Mouse (Mus musculus): ENCODE results near the gene Npcd.
A peak's percentile ranks its signal among the peaks of the same experiment; 100 is the strongest.

Npcd gene

GRCm38 (mm10) chr15:79766586-79767071 is 67.4 kb downstream of the Npcd start:
- DNase-seq (ENCODE audit: low read depth): peak; percentile 30

GRCm38 (mm10) chr15:79766168-79766567 is 67.9 kb downstream of the Npcd start:
- no peak for DNase-seq (ENCODE audit: low read depth)

GRCm38 (mm10) chr15:79765361-79765760 is 68.7 kb downstream of the Npcd start:
- peak; percentile 66 for DNase-seq (ENCODE audit: low read depth)

GRCm38 (mm10) chr15:79764539-79765267 is 69.3 kb downstream of the Npcd start:
- peak; percentile 77 for DNase-seq (ENCODE audit: low read depth)

- DNase-seq (ENCODE audit: low read depth): peak; percentile 66
These were observed 70.3 kb downstream of the Npcd start for GRCm38 (mm10) chr15:79763601-79764246.

- peak; percentile 39 for DNase-seq (ENCODE audit: low read depth)
These were observed 71.0 kb downstream of the Npcd start for GRCm38 (mm10) chr15:79763001-79763400.

GRCm38 (mm10) chr15:79760956-79761355 is 73.1 kb downstream of the Npcd start:
- no peak for DNase-seq (ENCODE audit: low read depth)

GRCm38 (mm10) chr15:79757118-79757517 is 76.9 kb downstream of the Npcd start:
- DNase-seq (ENCODE audit: low read depth): no peak

- DNase-seq (ENCODE audit: low read depth): no peak
These were observed 77.9 kb downstream of the Npcd start for GRCm38 (mm10) chr15:79755977-79756625.

GRCm38 (mm10) chr15:79755176-79755575 is 78.9 kb downstream of the Npcd start:
- DNase-seq (ENCODE audit: low read depth): no peak

- DNase-seq (ENCODE audit: low read depth): no peak
These were observed 80.2 kb downstream of the Npcd start for GRCm38 (mm10) chr15:79753873-79754272.

- DNase-seq (ENCODE audit: low read depth): no peak
These were observed 80.7 kb downstream of the Npcd start for GRCm38 (mm10) chr15:79753420-79753752.

- DNase-seq (ENCODE audit: low read depth): peak; percentile 91
These were observed 81.2 kb downstream of the Npcd start for GRCm38 (mm10) chr15:79752742-79753419.

- no peak for DNase-seq (ENCODE audit: low read depth)
These were observed 82.3 kb downstream of the Npcd start for GRCm38 (mm10) chr15:79751772-79752171.

- no peak for DNase-seq (ENCODE audit: low read depth)
These were observed 83.8 kb downstream of the Npcd start for GRCm38 (mm10) chr15:79750266-79750665.

- no peak for DNase-seq (ENCODE audit: low read depth)
These were observed 84.9 kb downstream of the Npcd start for GRCm38 (mm10) chr15:79749162-79749561.

- DNase-seq (ENCODE audit: low read depth): peak; percentile 36
These were observed 86.0 kb downstream of the Npcd start for GRCm38 (mm10) chr15:79747998-79748397.

- DNase-seq (ENCODE audit: low read depth): no peak
These were observed 88.2 kb downstream of the Npcd start for GRCm38 (mm10) chr15:79745883-79746282.

- no peak for DNase-seq (ENCODE audit: low read depth)
These were observed 88.7 kb downstream of the Npcd start for GRCm38 (mm10) chr15:79745312-79745711.

- DNase-seq (ENCODE audit: low read depth): no peak
These were observed 89.3 kb downstream of the Npcd start for GRCm38 (mm10) chr15:79744742-79745141.

GRCm38 (mm10) chr15:79744001-79744400 is 90.0 kb downstream of the Npcd start:
- DNase-seq (ENCODE audit: low read depth): no peak

- DNase-seq (ENCODE audit: low read depth): no peak
These were observed 91.4 kb downstream of the Npcd start for GRCm38 (mm10) chr15:79742706-79743023.

Measured in NIH3T3 (cell line).